Comparison of ENCODE assay signal across 9 mouse cellular contexts in genomic region chr6:120715227-120715626, GRCm38 (mm10). TPM values are rescaled to one million over a fixed set of nuclear protein-coding genes. Genes with fewer than 3 reads are reported as not detected.
A peak's percentile ranks its signal among the peaks of the same experiment; 100 is the strongest.
DNase-seq lines count a peak whose midpoint lies in the region; ATAC-seq and TF ChIP-seq lines count a peak whose summit lies in the region.
"Had no signal": no experiment of that assay in that cellular context is flagged by ENCODE, and none has a peak within 500 bp of the region (broad histone marks: within the 10 kb centered on the region; RNA-seq: fewer than 3 reads in every experiment).

No protein-coding gene starts in this region.

- 75% methylated on average over 5 of the region's 5 CpGs for WGBS in kidney, adult 2 months

- H3K27me3 ChIP-seq in kidney, adult 2 months (replicated peaks; ENCODE audit: control insufficient read depth, insufficient read depth, low read length), result no peaks in the 10 kb centered on the region

- H3K27ac ChIP-seq in kidney, adult 2 months (ENCODE audit: insufficient read depth, low read depth, low read length), result no peak overlapping the region
- H3K27ac ChIP-seq: macrophage had no signal

- no peaks in the 10 kb centered on the region for H3K36me3 ChIP-seq in kidney, adult 2 months (ENCODE audit: control insufficient read depth, insufficient read depth, low read length)

- no peak overlapping the region for H3K4me3 ChIP-seq in kidney, adult 2 months (ENCODE audit: insufficient read depth, low read depth, low read length)

- no peak for ATAC-seq in megakaryocyte, adult 5-6 weeks (ENCODE audit: poor library complexity, severe bottlenecking)

- peak; percentile 11 for DNase-seq in kidney, postnatal 10 days
- no peak for DNase-seq in kidney, adult 2 months
- peak; percentile 17 for DNase-seq in ZHBTc4 (ENCODE audit: low read depth, low spot score)
- DNase-seq in embryo, embryonic 9.5 days (ENCODE audit: extremely low spot score), result peak; percentile 33
- DNase-seq in lung, postnatal 10 days, result peak; percentile 5
- DNase-seq in heart, postnatal 4 days, result no peak
- DNase-seq in right cerebral cortex, postnatal 14 days, result no peak

- H3K4me1 ChIP-seq in kidney, adult 2 months (ENCODE audit: control insufficient read depth, insufficient read depth, low read length), result no peaks in the 10 kb centered on the region

- TF ChIP-seq POLR2A in kidney, adult 2 months (IDR thresholded peaks at IDR 0.05; ENCODE audit: low read depth, low read length), result no peak

- TF ChIP-seq CTCF in kidney, adult 2 months (conservative IDR thresholded peaks at IDR 0.05; ENCODE audit: insufficient read depth, insufficient read length, low read depth, low read length), result no peak

RNA-seq across cellular contexts. Expression of gene Cecr2, which starts 49.1 kb away (rescaled TPM):
- polyA plus RNA-seq in kidney, adult 2 months (2012; rRNA removed), result 4.4 and 5.4 TPM in 2 replicates
- 0.25 and 0.55 TPM in 2 replicates for total RNA-seq in megakaryocyte, adult 5-6 weeks (2015)
- 1.7 and 2.4 TPM in 2 replicates for total RNA-seq in megakaryocyte, adult 5-6 weeks (2017)
- total RNA-seq in heart, postnatal 4 days (2021), result 1 to 10 TPM; 8.0 to 9.5 TPM
- polyA plus RNA-seq: macrophage had no signal

RNA-seq across cellular contexts. Expression of gene Slc25a18, which starts 58.2 kb away (rescaled TPM):
- 0.03 and 0.08 TPM in 2 replicates for polyA plus RNA-seq in kidney, adult 2 months (2012; rRNA removed)
- total RNA-seq in megakaryocyte, adult 5-6 weeks (2015), result not detected in 2 replicates
- total RNA-seq in megakaryocyte, adult 5-6 weeks (2017), result 0.22 TPM in 1 of 2 replicates, not detected in the other
- total RNA-seq in heart, postnatal 4 days (2021), result under 1 TPM; 0.14 to 0.36 TPM

Comparison
In these comparisons a context has a peak if more than half of its experiments do, and no peak if none do; other contexts are left out.
1. DNase-seq: peak in kidney, postnatal 10 days (single experiment), ZHBTc4 (single experiment), embryo, embryonic 9.5 days (single experiment) and lung, postnatal 10 days (single experiment); none in kidney, adult 2 months (single experiment), heart, postnatal 4 days (single experiment) and right cerebral cortex, postnatal 14 days (single experiment).